Mouse (Mus musculus): ENCODE results near the gene Gpn1. TPM values are rescaled to one million over a fixed set of nuclear protein-coding genes. Genes with fewer than 3 reads are reported as not detected.
"Not testable (repeated sequence)": the region's sequence is repeated elsewhere in the genome, so short reads cannot be mapped to it uniquely, and the experiment has no call there.

Gene Gpn1
- total RNA-seq (2022): 10 to 100 TPM; 28.8 to 32.6 (median 32.2) TPM

DNA sequence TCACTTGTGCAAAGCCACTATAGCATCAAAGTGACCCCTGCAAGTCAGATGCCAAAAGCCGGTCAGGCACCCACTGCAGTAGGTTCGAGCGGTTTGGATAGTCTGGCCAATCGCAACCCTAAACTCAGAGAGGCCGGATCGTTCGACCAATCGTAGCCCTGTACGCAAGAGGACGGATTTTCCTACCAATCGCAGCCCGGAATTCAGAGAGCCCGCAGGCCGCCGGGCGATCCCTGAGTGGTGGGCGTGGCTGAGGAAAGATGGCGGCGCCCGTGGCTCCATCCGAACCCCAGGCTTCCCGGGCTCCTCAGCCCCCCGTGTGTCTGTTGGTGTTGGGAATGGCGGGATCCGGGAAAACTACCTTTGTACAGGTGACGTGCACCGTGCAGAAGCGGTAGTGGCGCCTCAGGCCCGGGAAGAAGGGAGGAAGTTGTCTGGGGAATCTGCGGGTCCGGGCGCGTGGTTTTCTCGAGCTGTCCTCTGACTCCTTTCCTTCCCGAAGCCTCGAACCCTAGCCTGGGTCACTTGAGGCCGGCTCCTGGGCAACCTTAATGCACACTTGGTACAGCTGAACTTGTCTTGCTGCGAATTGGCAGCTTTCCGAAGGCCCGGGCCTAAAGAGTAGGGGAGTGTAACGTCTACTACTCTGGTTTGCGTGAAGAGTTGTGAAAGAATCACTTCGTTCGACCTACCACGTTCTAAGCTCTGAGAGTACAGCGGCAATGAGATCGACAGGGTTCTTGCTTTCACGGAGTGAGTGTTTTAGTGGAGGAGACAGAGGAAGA is at the start of gene Gpn1:
Gpn1 (plus strand) TSS at position 229 of the 785 bp plus-strand sequence.
- DNase-seq (ENCODE audit: low spot score in 2 of 2): peak; percentile 76 to 90

DNA sequence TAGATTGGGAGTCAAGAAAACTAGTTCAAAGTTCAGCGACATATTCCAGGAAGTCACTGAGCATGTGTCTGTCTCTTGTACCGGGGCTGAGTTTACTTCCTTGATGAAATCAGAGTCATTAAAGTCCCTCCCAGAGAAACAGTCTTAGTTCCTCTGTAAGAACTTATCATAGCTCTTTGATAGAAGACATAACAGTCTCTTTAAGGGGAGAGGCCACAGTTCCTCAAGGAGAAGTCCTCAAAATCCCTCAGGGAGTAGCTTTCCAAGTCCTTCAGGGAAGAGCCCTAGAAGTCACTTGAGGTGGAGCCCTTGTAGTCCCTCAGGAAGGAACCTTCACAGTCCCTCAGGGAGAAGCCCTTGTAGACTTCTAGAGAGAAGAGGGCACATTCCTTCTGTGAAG is 43.2 kb upstream of the Gpn1 start:
- no peak for DNase-seq (ENCODE audit: low spot score in 2 of 2)

DNA sequence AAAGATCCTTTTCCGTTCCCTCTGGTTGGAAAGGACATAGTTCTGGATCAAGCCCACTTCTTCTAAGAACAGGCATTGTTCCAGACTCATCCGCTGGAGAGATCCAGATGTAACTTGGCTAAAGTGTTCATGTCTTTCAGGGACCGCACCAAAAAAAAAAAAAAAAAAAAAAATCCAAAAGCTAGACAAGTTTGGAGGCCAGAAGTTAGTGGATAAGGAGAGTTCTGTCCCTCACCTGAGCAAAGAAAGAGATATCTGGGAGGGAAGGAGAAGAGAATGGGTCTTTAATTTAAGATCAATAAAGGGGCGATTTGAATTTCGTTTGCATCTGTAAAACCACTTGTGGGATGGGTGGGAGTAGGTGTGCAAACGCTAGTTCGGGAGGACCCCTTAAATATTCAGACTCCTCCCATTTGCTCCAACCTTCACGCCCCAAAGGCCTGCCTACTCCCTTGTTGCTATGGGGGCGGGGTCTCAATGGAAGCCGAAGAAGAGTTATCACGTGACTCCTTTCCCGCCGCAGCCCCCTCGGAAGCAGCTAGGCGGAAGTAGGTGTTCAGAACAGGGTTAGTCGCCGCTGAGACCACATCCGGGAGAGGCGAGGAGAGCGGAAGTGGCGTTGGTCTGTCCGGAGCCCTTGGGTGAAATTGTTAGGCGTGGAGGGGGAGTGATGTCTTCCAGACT is 42.5 kb upstream of the Gpn1 start, which contains the start of gene Zfp512:
Zfp512 (plus strand) TSS at position 554 of the 684 bp plus-strand sequence.
- peak; percentile 70 to 95 for DNase-seq (ENCODE audit: low spot score in 2 of 2)

DNA sequence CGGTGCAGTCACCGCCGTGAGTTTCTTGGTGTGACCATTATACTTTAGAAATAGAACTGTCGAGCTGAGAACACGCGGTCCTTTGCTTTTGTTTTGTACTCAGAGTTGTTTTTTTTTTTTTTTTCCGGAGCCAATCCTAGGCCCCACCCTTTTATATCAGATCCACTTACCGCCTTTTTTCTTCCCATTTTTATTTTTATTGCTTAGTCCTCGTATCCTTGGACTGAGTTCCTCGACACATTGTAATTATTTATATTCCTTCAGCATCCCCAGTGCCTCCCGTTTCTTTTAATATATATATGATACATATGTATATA is 42.0 kb upstream of the Gpn1 start:
- no peak for DNase-seq (ENCODE audit: low spot score in 2 of 2)

DNA sequence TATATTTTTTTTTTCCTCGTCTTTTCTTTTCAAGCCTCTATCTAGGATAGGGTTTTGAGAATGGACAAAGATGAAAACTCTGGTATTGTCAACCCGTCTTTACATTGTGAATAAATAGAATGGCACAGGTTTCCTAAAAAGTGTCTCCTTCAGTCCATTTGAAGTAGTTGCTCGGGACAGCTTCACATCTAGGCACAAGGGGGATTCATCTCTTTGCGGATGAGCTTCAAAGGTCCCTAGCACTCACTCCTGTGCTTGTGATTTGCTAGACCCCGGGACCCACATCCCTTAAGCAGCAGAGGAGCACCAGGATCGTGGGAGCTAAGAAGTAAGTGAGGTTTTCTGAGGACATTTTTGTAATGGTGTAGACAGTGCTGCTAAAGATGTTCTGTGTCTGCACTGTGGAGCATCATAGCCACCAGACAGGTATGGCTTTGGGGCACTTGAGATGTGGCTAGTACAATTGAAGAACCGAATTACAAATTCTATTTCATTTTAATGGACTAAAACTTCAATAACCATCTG is 41.6 kb upstream of the Gpn1 start:
- no peak for DNase-seq (ENCODE audit: low spot score in 2 of 2)

DNA sequence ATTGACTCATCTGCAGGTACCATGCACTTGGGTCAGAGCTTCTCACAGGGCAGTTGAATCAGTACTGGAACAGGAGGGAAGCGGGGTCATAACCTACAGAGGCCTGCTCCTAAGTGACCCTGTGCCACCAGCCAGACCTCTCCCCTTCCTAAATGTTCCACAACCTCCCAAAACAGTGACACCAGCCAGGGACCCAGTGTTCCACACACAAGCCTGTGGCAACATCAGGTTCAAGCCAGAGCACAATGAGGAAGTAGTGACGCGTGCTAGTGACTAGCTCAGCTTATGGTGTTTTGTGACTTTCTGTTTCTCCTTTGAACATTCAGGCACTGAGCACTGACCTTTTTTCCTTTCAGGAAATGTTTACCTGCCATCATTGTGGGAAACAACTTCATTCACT is 26.7 kb upstream of the Gpn1 start:
- DNase-seq (ENCODE audit: low spot score in 2 of 2): no peak

DNA sequence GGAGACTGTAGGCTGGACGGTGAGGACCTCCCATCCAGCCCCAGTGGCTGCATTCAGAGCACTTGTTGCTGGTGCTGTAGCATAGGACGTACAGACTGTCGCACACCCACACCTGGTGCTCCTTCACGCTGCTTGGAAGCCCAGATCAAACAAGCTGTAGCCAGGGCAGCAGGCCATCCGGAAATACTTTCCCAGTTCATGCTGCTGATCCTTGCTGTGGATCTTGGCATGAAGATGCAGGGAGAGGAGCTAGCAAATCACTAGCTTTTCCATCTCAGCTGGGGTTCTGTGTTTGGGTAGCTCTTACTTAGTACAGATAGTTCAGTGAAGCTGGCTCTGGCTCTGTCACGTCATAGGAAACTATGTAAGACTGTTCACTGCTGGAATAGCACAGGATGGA is 24.8 kb upstream of the Gpn1 start:
- no peak for DNase-seq (ENCODE audit: low spot score in 2 of 2)

DNA sequence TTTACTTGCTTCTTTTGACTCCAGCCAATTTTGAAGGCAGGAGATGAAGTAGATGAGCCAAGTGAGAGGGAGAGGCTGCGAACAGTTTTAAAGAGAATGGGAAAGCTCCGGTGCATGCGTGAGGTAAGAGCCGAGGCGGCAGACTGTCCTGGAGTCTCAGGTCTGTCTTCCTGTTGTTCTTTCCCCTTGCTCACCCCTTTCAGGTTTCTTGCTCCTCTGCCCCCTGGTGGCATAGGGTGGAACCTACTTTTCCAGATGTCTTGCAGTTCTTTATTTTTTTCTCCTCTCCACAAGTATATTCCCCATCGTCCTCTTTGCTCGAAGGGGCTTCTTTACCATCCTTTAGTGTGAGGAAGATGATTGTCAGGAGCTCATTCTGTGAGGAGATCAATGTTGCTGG is 24.2 kb upstream of the Gpn1 start:
- no peak for DNase-seq (ENCODE audit: low spot score in 2 of 2)

DNA sequence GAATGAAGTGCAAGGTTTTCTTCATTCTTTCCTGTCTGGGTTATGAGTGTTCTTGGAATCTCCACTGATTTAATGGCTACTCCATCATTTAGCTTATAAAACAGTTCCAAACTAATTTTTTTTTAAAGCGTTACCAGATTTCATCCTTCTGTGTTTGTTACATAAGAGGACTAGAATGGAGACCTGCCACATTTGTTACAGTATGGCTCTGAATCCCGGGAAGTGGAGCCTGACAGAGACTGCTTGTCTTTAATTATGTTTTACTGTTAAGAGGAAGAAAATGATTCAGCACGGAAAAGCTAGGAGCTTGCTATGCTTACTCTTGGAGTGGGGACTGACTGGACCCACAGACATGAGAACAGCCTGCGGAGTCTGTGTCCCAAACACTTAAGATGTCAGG is 14.0 kb upstream of the Gpn1 start:
- no peak for DNase-seq (ENCODE audit: low spot score in 2 of 2)

DNA sequence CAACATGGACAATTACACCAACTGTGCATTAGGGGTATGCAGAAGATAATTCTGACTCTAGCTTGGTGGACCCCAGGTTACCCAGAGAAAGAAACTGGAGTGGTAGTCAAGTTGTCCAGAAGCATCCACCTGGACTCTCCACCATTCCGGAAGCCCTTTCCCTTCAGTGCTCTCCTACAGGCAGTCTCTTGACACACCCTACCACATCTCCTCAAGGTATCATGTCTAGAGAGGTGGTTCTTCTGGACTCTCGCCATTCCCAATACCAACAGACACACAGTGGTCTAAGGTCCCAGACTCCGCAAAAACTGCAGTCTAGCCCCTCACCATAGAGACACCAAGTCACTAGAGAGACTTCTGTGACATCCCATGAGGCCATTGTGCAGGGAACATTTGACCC is 9.1 kb upstream of the Gpn1 start, which contains the start of gene 4930548H24Rik:
4930548H24Rik (plus strand) TSS at position 301 of the 400 bp plus-strand sequence.
- no peak for DNase-seq (ENCODE audit: low spot score in 2 of 2)

DNA sequence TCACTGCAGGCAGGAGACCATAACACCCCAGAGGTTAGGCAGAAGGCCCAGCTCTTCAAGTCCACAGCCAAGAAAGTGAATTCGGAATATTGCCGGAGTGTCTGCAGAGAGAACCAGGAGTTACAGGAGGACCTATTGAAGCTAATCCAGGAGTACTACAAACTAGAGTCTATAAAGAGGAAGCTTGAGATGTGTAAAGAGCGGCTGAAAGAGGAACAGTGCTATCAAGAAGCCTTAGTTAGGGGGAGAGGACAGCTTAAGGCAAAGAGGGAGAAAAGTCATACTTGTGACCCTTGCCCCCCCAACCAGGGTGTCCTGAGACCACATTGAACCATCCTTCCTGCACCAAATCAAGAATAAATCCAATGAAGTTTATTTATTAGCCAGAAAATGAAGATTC is 6.7 kb upstream of the Gpn1 start:
- no peak for DNase-seq (ENCODE audit: low spot score in 2 of 2)

DNA sequence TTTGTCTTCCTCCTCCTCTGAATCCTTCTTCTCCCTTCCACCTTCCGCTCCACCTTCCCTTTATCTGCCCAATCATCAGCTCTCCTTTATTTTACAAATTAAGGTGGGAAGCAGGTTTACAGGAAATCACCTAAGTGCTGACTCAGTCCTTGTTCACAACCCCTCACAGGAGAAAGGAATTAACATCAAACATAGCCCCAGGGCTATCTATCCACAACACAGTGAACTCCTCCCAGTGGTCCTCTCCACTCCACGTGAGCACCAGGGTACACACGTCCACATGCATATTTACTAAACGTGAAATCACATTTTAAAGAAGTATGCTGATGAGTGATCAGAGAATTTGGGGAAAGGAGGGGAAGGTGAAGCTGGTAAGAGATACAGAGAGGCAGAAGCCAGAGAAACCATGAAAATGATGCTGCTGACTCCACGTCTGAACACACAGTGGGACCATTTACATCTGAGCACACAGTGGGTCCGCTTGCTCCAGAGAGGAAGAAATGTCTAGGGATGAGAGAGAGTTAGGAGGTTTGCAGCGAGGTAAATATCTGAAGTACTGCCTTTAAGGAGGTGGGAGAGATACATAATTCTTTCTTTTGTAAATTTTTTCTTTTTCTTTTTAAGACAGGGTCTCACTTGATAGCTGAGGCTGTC is 5.3 kb upstream of the Gpn1 start:
- DNase-seq (ENCODE audit: low spot score in 2 of 2): no peak

DNA sequence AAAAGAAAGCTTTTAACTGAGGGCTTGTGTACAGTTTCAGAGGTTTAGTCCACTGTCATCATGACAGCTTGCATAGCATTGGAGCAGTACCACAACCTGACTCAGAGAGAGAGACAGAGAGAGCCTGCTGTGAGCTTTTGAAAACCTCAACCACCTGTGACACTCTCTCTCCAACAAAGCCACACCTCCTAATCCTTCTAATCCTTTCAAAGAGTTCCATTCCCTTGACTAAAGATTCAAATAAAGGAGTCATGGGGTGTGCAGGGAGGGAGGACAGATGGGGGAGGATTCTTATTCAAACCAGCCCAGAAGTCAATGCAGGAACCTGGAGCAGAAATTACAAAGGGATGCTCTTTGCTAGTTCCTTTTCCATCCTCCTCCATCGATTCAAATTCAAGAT is 2.5 kb upstream of the Gpn1 start:
- DNase-seq (ENCODE audit: low spot score in 2 of 2): no peak

DNA sequence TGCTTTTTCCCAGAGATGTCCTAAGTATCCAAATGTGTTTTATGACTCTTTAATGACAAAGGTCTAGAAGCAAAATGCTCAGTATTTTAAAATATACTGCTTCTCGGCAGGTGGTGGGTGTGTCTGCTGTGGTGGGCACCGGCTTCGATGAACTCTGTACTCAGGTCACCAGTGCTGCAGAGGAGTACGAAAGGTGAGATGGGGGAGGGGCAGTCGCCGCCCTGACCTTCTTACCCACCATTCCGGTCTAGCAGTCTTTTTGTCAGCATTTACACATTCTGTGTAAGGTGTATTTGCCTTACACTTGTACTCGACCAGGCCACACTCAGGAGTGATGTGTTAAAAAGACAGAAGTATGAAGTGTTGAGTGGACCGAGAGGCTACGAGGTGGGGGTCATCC is 10.3 kb downstream of the Gpn1 start:
- no peak for DNase-seq (ENCODE audit: low spot score in 2 of 2)

DNA sequence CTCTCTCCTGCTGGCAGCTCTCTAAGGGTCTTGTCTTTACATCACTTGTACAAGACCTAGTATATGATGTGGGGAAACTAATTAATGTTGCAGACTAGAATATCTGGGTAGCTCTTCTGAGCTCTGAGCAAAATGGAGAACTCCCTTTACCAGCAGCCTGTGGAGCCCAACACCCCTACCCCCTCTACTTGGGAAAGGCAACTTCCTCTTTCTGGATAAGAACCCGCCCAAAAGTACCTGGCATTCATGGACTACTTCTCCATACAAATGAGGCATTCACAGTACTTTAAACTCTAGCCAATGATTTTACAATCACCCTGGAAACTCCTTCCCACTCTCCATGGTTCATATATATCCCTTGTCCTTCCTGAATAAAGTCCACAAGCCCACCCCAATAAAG is 17.9 kb downstream of the Gpn1 start:
- no peak for DNase-seq (ENCODE audit: low spot score in 2 of 2)

DNA sequence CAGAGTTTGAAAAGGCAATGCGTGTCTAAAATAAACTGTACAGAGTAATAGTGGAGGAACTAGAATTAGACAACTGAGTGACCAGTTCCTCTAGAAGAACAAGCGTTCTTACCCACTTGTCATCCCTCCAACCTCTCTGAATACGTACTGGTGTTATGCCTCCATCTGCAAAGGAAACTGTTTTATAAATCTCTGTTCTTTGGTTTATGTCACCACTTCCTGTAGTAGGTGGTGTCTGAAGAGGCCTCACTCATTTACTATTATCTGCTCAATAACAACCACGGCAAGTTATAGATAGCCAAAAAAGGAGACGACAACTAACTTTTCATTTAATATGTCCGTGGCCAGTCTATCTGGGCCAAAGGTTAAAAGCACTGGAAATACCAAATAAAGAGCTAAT is 26.0 kb downstream of the Gpn1 start:
- DNase-seq (ENCODE audit: low spot score in 2 of 2): no peak

DNA sequence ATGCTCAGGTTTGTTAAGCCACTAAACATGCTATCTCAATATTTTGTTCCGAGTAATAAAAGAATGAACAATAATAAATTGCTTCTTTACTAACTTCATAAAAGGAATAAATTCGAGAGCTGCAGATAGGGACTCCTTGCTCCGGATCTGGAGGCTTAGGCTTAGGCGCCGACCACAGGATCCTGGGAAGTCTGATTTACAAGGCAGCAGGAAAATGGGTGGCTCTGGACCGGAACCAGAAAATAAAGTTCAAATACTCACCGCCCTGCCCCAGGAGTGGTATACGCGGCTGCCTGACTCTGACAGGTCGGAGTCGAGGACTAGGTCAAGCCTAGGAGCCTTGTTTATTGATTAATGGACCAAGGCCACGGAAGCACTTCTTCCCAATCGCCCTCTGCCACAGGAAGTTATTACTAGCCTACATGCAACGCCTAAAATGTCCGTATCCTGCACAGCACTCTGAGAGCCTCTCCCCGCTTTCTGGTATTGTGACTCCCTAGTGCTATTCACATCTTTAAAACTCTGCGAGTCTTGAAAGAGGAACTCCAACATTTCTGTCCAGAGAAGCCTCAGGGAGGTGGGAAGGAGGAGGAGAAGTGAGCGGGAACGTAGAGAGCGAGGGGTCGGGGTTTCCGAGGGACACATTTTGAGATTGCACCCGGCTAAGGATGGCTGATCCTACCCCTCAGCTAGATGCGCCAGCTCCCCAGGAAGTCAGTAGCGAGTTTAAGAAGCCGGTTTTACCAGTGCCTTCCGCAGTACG is 32.0 kb downstream of the Gpn1 start, which contains the start of gene Slc4a1ap:
Slc4a1ap (plus strand) TSS at position 642 of the 763 bp plus-strand sequence.
- peak; percentile 55 to 73 for DNase-seq (ENCODE audit: low spot score in 2 of 2)

DNA sequence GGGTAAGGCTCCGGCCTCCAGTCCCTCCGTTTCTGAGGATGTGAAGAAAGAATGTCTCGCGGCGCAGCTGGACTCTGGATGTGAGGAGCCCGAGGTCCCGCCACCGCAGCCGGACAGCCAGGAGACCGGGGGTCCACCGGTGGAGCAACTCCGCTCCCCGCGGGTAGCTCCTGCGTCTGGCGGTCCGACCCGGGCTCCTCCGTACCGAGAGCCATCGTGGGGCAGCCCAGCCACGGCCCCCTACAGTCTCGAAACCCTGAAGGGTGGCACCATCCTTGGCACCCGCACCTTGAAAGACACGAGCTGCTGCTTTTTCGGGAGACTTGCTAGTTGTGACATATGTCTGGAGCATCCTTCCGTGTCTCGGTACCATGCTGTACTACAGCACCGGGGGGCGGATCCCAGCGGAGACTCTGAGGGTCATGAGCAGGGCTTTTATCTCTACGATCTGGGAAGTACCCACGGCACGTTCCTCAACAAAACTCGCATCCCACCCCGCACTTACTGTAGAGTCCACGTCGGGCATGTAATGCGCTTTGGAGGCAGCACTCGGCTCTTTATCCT is 32.7 kb downstream of the Gpn1 start:
- no peak for DNase-seq (ENCODE audit: low spot score in 2 of 2)

DNA sequence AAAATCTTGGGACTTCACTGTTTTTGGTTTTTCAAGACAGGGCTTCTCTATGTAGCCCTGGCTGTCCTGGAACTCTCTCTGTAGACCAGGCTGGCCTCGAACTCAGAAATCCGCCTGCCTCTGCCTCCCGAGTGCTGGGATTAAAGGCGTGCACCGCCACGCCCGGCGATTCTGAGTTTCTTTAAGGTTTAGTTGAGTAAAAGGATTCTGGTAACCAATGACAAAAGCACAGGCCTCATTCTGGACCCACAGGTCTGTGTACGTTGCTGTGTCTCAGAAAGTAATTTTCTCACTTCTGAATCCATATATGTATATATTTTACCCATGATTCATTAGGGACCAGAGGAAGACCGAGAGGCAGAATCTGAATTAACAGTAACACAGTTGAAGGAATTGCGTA is 33.2 kb downstream of the Gpn1 start, which contains the start of gene Supt7l:
Supt7l (minus strand) TSS at position 101 of the 400 bp plus-strand sequence.
- not testable (repeated sequence) for DNase-seq (ENCODE audit: low spot score in 2 of 2)

DNA sequence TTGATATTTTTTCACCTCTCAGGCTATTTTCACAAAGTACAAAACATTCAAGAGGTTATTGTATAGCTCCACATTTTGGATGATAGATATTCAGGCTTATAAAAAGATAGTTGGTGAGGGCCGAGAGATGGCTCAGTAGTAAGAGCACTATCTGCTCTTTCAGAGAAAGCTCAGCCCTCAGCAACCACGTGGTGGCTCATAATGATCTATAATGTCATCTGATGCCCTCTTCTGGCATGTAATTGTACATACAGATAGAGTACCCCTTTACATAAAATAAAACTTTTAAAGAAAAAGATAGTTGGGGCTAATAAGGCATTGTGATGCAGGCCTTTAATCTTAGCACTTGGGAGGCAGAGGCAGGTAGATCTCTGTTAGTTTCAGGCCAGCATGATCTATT is 34.0 kb downstream of the Gpn1 start:
- no peak for DNase-seq (ENCODE audit: low spot score in 2 of 2)

DNA sequence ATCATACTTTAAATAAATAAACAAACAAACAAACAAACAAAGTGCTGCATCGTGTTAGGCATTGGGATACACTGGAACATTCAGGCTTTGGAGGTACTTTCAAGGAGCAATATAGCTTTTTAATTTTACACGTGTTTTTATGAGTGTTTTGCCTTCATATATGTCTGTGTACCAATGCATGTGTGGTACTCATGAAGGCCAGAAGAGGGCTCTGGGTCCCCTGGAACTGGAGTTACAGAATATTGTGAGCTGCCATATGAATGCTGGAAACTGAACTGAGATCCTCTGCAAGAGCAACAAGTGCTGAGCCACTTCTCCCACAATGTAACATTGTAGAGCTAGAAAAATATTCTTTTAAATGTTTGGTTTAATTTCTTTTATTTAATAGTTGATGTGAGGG is 40.7 kb downstream of the Gpn1 start:
- DNase-seq (ENCODE audit: low spot score in 2 of 2): no peak
